Mouse (Mus musculus) ZHBTc4 (cell line): ENCODE results near the gene Zdhhc19.

Experiments
- DNase-seq: peaks from one replicate; pipeline ENCODE4 v3.0.0-alpha.2; 2011; ENCODE audit warnings: low read depth, low spot score

Gene Zdhhc19

DNA sequence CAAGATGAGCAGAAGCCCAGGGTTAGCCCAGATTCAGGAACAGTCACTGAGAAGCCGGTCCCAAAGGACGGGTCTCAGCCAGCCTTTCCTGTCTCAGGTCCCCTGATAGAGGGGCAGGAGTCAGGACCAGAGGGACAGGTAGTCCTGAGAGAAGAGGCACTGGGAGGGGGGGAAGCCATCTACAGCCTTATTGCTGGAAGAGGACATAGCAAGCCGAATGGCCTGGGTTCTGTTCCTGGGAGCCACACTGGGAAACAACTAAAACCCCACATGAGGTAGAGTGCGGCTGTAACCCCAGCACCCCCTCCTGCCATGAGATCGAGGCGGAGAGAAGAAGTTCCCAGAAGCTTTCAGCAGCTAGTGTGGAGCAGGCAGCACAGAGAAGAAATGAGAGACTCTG is 17.9 kb downstream of the Zdhhc19 start:
- peak; percentile 34 for DNase-seq

DNA sequence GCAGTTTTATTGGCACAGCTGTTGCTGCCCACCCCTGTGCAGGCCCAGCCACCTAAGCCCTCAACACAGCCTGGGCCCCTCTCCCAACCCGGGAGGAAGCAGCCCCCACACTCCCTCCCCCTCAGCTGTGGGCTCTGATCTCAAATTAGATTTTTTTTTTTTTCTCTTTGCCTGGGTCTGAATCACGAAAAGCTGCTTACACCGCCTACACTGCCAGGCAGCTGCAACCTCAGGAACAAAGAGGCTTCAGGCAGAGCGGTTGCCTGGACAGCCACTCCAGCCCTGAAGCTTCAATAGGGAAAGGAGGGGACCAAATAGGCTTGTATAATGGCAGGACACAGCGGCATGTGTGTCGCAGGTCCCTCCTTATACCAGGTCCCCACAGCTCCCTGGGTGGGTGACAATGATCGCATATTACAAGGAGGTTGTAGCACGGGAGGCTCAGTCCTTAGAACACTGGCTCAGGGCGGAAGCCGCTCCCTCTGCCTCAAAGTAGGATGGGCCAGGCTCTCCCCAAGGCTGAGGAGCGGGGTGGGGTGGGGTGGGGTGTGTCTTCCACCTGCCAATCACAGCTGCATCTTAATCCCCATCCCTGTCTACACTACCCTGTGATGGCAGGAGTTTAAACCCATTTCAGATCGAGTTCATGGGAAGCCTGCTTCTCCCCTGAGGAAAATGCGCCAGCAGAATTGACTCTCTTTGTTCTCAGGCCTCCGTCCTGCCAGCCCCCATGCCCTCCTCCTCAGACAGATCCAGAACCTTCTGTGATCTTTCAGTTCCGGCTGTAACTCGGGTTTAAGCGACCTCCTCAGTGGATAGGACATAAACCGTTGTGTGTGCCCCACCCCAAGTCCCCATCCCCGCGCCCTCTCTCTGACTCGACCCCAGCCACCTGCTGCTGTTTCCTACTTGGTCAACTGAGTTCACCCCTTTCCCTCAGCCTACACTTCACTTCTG is 20.2 kb downstream of the Zdhhc19 start:
- peak; percentile 89 for DNase-seq

DNA sequence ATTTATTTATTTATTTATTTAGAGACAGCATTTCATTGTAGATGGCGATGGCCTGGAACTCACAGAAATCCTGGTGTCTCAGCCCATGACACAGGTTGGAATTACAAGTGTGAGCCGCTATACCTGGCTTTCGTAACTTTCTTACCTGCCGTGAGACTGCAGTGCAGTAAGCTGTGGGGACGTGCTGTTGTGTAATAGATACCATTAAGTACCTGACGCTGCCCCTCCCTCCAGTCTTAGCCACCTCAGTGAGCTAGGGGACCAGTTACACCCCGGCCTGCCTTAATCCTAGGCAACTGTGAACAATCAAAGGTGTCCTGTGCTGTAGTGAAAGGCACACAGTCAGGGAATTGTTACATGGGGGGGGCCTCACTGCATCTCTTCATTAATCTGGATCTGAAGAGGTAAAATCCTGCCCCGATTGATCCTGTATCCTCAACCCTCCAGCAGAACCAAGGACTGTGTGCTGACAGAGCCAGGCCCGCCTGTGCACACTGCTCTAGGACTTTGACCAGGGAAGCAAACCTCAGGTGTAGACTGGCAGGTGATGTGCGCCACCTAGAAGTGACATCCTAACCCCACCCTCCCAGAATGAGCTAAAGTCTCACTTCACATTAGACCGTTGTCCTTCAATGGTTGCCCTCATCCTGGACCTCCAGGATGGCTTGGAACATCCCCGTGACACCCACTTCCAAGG is 21.9 kb downstream of the Zdhhc19 start:
- DNase-seq = no peak

DNA sequence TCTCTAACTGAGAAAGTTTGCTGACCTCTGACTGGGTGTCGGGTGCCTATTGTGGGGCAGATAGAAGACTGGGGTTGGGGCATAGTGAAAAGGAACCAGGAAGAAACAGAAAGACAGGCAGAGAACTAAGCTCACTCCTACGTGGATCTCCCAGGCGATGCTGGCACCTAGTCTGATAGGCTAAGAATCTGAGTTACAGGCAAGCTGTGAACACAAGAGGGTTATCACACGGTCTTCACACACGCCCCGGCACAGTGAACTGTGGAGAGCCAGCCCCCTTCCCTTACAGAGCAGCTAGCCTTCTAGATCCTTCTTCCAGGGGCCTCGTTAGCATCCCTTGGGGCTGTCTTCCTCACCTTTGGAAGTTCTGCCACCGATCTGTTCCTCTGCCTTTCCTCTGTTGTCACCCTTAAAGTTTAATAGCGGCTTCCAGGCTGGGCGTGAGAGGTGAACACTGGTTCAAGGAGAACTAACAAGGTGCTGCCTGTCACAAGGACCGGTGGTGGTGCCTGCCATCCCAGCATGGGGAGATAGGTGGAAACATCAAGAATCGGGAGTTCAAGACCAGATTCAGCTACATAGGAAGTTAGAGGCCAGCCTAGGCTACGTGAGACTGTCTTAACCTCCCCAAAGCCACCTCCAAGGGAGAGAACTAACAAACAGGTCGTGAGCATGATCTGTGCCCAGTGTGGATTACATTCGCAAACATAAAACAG is 23.7 kb downstream of the Zdhhc19 start:
- DNase-seq = peak; percentile 33

DNA sequence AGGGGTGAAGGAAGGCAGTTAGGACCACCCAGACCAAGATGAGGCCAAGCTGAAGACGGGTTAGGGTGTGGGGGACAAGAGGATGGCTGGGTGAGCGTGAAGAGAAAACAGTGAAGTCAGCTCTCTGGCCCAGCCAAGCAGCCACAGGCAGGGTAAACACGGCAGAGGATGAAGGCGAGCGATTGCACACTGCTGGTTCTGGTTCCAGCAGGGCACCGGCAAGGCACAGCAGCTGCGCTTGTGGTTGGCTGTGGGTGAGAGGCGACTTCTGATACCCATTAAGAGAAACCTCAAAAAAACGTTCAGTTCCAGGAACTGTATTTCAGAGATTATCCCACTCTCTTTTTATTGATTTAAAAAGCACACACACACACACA is 24.3 kb downstream of the Zdhhc19 start:
- DNase-seq = no peak

DNA sequence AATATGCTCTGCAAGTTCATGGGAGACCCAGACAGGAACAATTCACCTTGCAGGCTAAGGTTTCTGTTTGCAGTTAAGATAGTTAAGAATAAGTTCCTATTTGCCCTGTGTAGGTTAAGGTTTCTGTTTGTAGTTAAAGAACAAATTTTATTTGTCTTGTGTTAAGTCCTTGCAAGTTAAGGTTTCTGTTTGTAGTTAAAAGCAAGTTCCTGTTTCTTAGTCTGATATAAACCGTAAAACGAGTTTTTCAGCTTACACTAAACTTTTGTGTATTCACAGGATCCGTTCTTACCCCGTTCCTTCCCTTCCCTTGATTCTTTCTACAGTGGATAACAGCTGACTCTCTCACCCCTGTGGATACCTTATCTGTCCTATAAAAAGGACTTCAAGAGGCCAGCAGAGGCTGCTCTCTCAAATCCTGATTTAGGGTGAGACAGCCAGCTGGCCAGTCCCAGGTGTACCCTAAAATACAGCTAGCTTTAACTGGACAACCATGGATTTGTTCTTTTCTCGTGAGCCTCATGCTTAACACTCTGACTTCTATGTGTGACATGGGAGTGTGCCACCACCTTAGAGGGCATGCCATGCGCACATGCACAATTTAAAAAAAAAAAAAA is 26.6 kb downstream of the Zdhhc19 start:
- no peak for DNase-seq

DNA sequence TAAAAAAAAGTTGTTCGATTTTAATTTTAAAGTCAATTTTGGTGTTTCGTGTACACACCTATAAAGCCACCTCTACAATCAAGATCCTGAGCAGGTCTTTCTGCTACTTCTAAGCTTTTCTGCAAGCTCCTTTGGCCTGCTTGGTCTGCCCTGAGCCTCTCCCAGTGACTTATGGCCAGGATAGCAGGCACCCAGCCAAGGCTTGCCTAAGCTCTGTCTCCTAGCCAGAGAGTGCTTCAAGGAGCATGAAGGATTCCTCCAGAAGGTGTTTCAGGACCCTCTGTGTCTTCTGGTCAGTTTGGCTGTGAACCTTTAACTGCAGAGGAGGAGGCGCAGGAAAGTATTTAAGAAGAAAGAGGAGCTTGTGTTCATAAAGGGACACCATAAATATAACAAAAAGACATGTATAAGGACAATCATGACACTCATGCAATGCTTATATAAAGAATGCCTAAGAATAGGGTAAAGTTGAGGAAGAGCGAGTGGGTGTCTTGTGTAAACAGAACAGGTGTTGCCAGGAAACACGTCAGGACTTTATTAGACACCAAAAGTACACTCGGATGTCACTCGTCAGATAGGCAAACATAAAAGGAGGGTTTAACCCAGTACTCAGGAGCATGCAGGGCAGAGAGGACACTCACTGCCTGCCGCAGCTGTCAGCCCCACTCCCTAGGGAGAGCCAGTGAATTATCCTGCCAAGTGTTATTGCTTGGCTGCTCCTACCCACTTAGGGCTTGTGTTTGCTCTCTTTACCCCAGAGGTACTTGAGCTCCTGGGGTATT is 27.6 kb downstream of the Zdhhc19 start:
- DNase-seq = no peak

DNA sequence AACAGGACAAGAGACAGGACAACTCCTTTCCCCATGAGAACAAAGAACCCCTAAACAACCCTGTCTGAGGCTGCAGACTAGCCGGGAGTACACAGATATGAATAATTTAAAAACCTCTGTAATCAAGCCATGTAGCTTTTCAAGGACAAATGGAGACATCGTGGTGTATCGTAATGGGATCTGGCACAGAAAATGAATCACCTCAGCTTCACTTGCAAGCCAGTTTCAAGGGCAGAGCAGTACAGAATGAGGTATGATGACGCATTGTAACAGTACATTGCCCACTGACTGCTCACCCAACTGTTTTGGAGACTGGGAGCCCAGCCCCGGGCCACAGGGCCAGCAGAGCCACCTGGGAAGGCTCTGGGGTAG is 28.2 kb downstream of the Zdhhc19 start:
- DNase-seq = no peak

DNA sequence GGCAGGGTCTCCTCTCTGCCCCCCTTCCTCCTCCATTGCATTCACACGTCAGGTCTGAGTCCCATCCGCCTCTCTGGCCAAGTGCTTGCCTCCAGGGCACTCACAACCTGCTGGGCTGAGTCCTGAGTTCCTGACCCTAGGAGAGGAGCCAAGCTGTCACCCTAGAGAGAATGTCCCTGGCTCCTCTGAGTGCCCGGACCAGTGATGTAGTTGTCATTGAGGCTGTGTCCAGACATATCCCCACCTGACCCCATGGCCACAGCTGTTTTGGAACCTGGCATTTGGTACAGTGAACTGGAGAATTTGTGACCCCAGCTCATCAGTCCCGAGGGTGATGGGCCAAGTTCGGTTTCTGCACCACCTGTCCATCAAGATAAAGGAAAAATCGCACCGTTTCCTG is 30.8 kb downstream of the Zdhhc19 start:
- DNase-seq = no peak

DNA sequence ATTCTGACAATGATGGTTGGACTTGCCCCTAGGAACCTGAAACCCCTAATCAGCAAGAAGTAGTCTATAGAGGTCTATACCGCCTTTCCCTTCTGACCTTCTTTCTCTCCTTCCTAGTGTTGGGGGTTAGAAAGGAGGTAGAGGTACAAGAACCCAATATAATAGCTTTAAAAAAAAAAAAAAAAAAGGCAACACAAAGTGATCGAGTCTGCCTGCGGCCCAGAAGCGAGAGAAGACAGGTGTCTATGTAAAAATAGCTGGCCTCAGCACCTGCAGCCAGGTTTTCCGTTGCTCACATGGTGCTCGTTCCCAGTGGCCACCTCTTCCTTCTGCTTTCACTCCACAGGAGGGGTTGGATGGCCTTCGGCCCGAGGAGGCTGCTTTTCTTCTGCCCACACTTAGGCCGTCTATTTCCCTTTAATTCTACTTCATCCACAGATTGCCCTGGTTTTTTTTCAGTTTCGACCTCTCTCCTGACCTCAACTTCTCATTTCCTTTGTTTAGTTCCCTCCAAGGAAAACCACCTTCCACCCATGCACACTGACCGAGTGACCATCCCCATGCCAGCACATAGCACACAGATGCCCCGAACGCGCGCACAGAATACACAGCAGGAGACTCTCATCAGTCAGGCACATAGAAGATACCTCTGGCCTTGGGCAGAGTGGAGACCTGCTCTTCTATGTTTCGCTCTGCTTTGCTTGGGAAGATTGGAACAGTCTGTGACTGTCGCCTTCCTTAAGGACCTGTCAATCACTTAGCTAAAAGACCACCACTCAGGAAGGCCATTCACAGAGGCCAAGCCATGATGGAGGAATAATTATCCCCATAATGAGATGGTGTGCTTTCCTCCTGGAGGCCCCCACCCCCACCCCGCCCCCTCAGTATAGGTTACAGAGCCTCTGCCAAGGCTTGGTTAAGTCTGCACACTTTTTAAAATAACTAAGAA is 37.1 kb downstream of the Zdhhc19 start:
- no peak for DNase-seq

DNA sequence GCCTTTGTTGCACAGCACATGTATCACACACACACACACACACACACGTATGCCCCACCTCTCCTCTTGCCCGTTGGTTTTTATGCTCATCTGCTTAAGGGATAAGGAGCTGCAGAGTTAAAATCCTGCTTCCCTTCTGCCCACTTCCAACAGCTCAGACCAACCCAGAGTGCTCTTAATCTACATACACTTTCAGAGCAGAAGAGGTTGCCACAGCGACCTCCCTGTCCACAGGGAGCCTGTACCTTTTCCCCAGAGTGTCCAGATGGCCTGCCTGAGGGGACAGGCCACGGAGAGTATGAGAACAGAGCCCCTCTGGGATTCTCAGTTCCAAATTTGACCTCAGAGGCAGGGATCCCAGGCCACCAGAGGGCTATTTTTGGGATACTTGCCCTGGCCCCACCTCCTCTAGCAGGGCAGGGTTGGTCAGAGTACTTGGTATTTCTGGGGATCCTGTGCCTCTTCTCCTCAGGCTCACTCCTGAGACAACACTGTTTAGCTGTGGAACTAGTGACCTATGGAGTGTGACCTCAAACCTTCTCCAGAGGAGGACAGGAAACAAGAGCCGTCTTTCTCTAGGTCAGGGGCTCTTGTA is 39.2 kb downstream of the Zdhhc19 start:
- no peak for DNase-seq

DNA sequence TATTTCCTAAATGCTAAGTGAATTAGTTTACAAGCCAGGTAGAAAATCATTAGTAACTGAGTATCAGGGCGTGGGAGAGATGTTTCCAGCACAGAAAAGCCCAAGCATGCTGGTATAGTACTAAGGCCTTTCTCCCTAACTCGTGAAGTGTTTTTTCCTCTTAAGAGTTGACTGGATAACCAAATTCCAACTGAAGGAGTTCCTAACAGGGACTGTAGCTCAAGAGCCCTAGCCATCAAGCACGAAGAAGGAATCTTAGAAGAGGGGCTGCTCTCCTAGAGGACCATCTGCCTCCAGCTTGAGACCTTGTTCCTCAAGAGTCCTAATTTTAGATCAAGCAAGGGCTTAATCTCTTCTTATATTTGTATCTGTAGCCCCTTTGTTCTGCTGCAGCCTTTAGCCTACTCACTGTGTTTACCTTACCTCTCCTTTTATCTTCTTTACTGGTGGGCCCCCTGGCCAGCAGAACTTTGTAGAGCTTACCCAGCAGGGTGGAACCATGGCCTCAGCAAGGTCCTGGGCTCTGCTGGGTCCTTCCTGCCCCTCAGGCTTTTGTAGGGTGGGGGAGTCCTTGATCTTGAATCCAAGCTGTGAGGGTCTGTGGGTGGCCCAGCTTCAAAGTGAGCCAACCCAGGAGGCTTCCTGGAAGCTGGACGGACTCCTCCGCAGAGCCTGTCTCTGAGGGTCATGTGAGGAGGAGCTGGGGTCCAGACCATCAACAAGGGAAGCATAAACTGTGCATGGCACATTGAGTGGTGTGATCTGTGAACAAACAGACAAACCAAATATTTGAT is 42.0 kb downstream of the Zdhhc19 start:
- DNase-seq = peak; percentile 59

DNA sequence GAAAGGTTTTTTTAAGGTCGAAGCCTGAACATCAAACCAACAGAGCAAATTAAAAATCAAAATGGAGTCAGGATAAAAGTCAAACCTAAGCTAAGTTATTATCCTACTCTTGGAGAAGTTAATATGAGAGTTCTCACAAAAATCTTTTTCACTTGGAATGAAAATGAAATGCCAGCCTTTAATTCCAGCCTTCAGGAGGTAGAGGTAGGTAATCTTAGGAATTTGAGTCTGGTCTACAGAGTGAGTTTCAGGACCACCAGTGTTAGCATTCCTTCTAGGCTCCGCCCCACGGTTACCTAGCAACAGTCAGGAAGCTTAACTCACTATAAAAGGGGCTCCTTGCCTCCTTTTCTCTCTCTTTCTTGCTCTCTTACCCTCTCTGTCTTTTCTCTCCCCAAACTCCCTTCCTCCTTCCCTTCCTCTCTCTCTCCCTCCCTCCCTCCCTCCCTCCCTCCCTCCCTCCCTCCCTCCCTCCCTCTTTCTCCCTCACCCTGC is 42.7 kb downstream of the Zdhhc19 start:
- DNase-seq = peak; percentile 77

DNA sequence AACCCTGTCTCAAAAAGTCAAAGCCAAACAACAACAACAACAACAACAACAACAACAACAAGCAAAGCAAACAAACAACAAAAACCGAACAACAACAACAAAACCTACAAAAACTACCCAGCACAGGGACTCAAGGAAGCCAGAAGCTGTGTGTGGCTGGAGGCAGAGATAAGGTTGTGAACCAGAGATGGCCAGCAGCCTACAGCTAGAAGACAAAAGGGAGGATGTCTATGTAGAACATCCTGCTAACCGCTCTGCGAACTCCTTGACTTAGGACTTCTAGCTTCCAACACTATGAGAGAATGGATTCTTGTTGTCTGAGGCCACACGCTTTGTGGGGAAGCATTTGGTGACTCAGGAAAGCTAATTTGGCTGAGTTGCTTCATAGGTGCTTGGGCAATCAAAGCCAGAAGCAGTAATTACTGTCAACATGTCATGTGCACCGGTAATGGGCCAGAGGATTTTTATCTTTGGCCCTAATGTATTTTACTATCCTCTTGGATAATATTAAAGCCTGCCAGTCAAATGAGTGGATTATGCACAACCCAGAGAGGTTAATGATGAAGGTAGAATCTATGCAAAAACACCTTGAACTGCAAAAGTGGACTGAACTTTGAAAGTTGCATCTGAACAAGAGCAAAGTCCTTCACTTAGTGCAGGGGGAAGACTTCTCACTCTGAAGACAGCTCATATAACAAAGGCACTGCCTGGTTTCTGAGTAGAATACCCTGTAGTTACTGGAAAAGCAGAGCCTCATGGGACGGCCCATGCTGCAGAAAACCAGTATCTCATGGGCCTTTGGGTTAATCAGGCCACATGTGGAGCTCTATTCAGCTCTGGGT is 45.5 kb downstream of the Zdhhc19 start:
- DNase-seq = no peak

DNA sequence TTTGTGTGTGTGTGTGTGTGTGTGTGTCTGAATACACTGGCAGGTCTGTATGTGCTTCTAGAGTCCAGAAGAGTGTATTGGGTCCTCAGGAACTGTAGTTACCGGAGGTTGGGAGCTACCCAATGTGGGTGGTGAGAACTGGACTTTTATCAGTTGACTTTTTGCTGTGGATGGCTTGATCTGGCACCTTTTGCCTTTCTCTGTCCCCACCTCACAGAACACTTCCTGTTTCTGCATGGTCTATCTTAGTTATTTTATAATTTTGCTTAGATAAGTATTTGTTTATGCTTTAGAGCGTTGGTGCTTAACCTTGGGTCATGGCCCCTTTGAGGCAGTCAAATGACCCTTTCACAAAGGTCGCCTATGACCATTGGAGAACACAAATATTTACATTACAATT is 47.4 kb downstream of the Zdhhc19 start:
- DNase-seq = no peak

DNA sequence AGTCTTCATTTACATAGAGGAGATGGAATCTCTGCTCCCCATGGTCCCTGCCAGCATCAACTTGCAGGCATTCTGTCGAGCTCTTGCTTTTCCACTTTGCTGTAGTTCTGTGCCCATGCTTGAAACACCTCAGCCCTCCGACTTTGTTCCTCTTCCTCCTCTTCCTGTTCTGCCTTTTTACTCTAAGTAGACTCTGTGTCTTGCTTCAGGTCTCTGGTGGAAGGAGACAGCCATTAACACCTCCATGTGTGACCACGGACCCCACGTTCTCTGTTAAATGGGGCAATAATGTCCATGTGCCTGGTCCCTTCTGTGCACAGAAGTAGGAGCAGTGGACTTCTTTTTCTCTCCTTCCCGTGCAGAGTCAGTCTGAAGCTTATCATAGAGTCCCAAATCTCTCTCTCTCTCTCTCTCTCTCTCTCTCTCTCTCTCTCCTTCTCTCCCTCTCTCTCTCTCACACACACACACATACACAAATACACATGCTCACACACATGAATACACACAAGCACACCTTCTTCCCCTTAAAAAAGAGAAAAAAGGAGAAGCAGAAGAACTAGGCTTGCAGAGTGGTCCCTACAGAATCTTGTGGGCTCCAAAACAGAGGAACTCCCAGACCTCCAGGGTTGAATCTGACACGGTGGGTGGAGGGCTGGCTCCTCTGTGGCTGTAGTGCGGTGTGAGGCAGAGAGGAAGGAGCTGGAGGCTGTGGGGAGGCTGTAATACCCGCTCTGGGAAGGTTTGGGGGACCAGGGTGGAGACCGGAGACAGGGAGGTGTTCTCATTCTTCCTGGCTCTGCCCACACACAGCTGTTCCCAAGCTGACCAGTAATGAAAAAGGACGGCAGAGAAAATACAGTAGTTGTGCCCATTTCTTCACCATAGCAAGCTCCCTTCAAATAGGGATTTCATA is 51.3 kb downstream of the Zdhhc19 start:
- DNase-seq = no peak

DNA sequence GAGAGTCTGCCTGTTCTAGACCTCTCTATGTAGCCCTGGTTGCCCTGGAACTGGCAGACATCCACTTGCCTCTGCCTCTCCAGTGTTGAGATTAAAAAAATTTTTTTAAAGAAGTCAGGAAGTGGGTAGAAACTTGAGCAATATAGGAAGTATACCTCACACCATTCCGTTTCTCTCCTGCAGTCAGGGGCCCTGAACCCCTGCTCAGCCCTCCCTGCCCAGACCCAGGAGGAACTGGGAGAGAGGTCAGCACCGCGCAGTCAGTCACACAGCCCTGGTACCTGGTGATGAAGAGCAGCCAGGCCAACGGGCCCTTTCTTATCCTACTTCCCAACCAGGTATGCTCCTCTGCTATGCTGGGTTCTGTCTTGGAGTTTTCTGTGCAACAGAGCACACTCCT is 54.0 kb downstream of the Zdhhc19 start:
- no peak for DNase-seq
